Mouse (Mus musculus) right cerebral cortex, postnatal 10 days (tissue): ENCODE results near the gene Cnnm4.

Experiments
- DNase-seq, 2 experiments: peaks; one replicate each; pipeline ENCODE4 v3.0.0; 2021; ENCODE audit warnings: low spot score in 2 of 2

The Cnnm4 gene

GRCm38 (mm10) chr1:36541844-36542243 is 70.4 kb downstream of the Cnnm4 start:
- no peak for DNase-seq

GRCm38 (mm10) chr1:36542925-36543324 is 71.5 kb downstream of the Cnnm4 start:
- DNase-seq, result no peak

- DNase-seq, result no peak
These were observed 74.0 kb downstream of the Cnnm4 start for GRCm38 (mm10) chr1:36545382-36545781.

- DNase-seq, result no peak
These were observed 74.6 kb downstream of the Cnnm4 start for GRCm38 (mm10) chr1:36545845-36546600.

GRCm38 (mm10) chr1:36546888-36547471 is 75.6 kb downstream of the Cnnm4 start, which contains the start of gene Ankrd39:
TSS of gene Ankrd39 (minus strand) at chr1:36547445.
- peak; percentile 99 for DNase-seq

- peak in 1 of 2 experiments; percentile 75 for DNase-seq
These were observed 76.7 kb downstream of the Cnnm4 start for GRCm38 (mm10) chr1:36547981-36548598.

- no peak for DNase-seq
These were observed 77.4 kb downstream of the Cnnm4 start for GRCm38 (mm10) chr1:36548771-36549170.

- DNase-seq, result no peak
These were observed 78.1 kb downstream of the Cnnm4 start for GRCm38 (mm10) chr1:36549491-36549890.

- DNase-seq, result no peak
These were observed 78.8 kb downstream of the Cnnm4 start for GRCm38 (mm10) chr1:36550075-36550863.

- DNase-seq, result no peak
These were observed 80.5 kb downstream of the Cnnm4 start for GRCm38 (mm10) chr1:36551904-36552303.

- DNase-seq, result no peak
These were observed 81.1 kb downstream of the Cnnm4 start for GRCm38 (mm10) chr1:36552506-36552905.

GRCm38 (mm10) chr1:36554633-36555399 is 83.4 kb downstream of the Cnnm4 start:
- DNase-seq, result no peak

GRCm38 (mm10) chr1:36555798-36556395 is 84.5 kb downstream of the Cnnm4 start:
- peak in 1 of 2 experiments; percentile 61 for DNase-seq

GRCm38 (mm10) chr1:36556553-36557456 is 85.4 kb downstream of the Cnnm4 start:
- peak; percentile 94 to 96 for DNase-seq

GRCm38 (mm10) chr1:36557457-36558011 is 86.1 kb downstream of the Cnnm4 start:
- DNase-seq, result peak; percentile 86 to 87
